Mouse (Mus musculus) erythroblast, adult 5-6 weeks (primary cell): Measurements from ENCODE around the gene Ppm1e. TPM values are rescaled to one million over a fixed set of nuclear protein-coding genes. Genes with fewer than 3 reads are reported as not detected.
"Not testable (repeated sequence)": the region's sequence is repeated elsewhere in the genome, so short reads cannot be mapped to it uniquely, and the experiment has no call there.

Experiments used
- ATAC-seq: replicated peaks from 2 replicates; pipeline ENCODE4 v1.8.0; 2016; ENCODE audit warnings: moderate number of reproducible peaks, mild to moderate bottlenecking, moderate TSS enrichment, inconsistent platforms; ENCODE audit not compliant: poor library complexity, low FRiP score, severe bottlenecking
- total RNA-seq, 2 experiments: library from RNA; stranded (forward) in 1 of 2; stranded (reverse) in 1 of 2; fragments of 150-400 nt in 1 of 2; fragments of 200-764, 138-1000 nt in 1 of 2; gene quantifications; 2 replicates each; pipeline versions ENCODE4 v1.2.3 to v1.2.4; 2015 to 2017; ENCODE audit warnings: low replicate concordance in 2 of 2

The Ppm1e gene
- total RNA-seq, 2 experiments from 2014 or later, result 0.43 to 2.9 TPM

DNA sequence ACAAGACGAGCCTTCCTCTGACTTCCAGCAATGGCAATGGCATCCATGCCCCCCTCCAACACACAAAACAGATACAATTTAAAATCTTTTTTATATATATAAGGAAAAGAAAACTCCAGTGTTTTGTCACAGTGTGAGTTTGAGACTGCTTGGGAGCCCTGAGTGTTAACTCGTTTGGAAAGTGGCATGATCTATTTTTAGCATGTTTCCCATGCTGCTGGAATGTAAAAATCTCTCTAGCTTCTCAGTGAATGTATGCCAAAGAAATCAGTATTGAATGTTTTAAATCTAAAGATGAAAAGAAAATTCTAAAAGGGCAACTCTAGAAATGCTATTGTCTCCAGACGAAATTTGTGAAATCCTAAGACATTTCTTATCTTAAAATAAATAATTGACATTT lies 45.3 kb downstream of the Ppm1e start:
- ATAC-seq, result no peak

- ATAC-seq, result no peak
Measured at GRCm38 (mm10) chr11:87310309-87310708, 48.5 kb downstream of the Ppm1e start.

DNA sequence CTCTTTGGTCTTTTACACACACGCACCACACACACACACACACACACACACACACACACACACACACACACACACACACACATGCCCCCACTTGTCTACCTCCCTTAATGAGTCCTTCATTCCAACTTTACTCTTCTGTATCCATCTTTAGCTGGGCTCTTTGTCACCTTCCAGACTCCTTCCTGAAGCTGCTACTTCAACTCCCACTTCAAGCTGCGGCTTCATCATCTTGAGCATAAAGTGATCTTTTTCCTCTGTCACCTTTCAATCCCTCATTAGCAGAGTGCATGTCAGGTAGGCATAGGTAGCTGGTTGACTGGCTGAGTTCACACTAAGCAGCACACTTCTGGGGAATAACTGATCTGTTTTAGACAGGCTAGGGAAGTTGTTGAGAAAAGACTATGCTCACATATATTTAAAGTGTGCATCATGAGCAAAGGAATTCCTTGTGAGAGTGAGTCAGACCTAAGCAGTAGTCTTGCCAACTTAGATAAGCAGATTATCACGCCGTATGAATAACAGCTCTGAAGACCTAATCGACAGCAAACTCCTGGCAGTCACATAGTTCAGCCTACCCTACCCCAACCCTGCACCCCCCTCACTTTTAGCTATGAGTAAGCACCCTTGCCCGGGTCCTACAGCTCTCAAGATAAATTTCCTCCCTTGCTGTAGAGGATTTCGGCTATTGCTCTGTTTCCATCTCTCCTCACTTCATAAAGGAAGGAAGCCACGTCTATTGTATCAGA lies 49.3 kb downstream of the Ppm1e start:
- no peak for ATAC-seq

- ATAC-seq, result no peak
Measured at GRCm38 (mm10) chr11:87299066-87299465, 59.8 kb downstream of the Ppm1e start.

- ATAC-seq, result no peak
Measured at GRCm38 (mm10) chr11:87296467-87296866, 62.4 kb downstream of the Ppm1e start.

DNA sequence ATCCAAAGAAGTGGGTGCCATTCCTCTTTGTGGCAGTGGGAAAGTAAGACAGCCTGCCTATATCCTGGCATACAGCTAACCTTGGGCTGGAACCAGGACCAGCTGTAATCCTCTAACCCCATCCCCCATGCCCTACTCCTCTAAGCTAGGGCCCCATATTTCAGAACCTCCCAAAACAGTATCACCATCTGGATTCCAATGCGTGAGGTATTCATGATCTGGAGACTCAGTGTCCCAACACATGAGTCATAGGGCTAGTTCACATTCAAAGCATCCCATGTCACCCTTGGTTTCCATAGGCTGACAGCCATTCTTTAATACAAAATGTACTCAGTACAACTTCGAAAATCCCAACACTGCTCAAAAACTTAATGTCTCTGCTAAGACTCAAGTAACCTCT lies 63.2 kb downstream of the Ppm1e start:
- ATAC-seq, result no peak

DNA sequence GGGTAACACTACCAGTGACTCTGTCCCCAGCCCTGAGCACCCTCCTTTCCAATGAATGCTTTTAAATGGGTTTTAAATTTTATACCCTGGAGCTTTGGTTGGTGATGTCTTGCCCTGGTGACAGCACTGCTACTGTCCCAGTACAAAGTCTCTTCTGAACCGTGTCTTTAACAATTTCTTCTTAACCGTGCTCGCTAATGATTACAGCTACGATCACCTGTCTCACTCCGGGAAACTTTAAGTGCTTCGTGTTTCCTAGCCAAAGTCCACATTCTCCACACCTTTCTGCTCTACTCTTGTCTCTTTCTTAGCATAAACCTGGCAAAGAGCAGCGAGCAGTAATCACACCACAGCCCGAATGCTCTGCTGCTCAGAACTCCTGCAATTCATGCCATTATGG lies 69.5 kb downstream of the Ppm1e start:
- no peak for ATAC-seq

GRCm38 (mm10) chr11:87286194-87286593 lies 72.6 kb downstream of the Ppm1e start:
- no peak for ATAC-seq

DNA sequence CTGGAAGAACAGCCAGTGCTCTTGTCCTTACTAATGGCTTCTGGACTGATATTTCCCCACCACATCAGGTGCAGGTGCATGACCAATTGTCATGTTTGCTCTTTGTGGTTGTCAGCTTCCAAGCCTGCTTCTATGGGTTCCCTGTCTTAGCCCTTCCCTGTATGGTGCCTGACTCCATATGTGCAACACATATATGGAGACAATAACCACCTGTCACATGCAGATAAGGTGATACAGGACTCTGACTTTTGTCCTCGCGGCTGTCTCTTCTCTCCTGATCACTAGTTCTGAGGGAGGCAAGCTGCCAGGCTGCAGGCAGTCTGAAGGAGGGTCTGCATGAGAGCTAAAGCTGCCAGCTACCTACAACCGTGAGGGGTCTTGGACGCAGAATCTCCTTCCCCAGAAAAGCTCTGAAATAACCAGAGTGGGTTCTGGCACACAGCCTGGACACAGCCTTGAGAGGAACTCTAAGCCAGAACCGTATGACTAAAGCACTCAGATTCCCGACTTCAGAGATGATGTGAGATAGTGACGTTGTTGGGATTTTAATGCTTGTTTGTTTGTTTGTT lies 76.8 kb downstream of the Ppm1e start:
- ATAC-seq, result no peak

- no peak for ATAC-seq
Measured at GRCm38 (mm10) chr11:87279461-87279860, 79.4 kb downstream of the Ppm1e start.

- ATAC-seq, result no peak
Measured at GRCm38 (mm10) chr11:87278807-87279206, 80.0 kb downstream of the Ppm1e start.

- ATAC-seq, result 0 out of 2 replicates have a peak, but pooled peaks have one; percentile 50
Measured at GRCm38 (mm10) chr11:87276240-87276985, 82.4 kb downstream of the Ppm1e start.

DNA sequence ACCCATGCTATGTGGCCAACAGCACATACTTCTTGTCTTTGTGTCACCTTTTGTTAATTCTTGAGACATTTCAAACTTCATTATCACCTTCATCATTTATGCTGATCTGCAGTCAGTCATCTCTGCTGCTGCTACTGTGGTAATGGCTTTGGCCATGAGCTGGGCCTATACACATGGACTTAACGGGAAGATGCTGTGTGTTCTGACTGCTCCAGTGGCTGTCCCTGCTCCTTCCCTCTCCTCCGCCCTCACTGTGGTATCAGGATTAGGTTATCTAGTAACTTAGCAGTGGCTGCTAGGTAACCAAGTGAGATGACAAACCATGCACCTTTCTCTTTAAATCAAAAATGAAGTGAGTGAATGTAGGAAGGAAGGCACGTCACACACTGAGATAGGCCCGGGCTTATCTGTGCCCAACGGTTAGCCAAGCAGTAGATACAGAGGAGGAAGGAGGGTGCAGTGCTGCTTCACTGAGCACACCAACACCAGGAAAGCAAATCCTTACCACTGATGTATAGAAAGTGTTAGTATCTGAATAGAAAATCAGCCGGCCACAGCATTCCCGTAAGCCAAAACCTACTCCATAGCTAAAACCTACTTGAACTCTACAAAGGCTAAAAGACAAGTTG lies 83.3 kb downstream of the Ppm1e start:
- ATAC-seq, result no peak

- no peak for ATAC-seq
Measured at GRCm38 (mm10) chr11:87272725-87273124, 86.1 kb downstream of the Ppm1e start.

- ATAC-seq, result no peak
Measured at GRCm38 (mm10) chr11:87271479-87271878, 87.3 kb downstream of the Ppm1e start.

DNA sequence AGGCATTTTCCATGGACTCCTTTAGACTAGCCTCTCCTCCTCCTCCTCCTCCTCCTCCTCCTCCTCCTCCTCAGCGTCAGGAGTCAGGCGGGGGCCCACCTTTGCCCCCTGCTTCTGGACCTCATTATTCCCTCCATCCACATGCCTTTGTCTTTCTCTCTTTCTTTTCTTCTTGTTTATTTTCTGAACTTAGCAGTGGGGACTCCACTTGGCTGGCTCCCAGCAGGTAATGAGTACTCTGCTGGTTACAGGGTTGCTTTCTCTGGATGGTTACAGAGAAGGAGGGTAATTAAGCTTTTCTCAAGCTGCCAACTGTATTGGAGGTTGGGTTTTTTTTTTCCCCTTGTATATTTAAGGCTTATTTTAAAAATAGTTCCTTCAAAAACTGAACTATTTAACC lies 87.9 kb downstream of the Ppm1e start:
- ATAC-seq, result no peak

DNA sequence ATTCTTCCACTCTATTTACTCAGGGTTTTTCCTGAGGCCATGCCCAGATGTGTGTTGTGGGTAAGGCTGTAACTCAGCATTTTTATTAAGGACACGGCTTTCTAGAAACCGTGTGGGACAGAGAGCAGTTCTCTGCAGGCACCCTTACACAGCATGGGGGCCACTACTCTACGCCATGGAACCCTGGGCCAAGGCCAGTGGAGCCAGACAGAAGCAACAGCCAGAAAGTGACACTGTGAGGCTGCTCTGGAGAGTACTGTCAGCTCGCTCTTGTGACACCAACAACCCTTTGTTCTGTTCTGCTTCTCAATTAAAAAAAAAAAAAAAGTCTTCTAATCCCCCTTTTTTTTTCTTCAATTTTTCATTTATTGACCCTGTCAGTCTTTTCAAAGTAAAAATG lies 88.4 kb downstream of the Ppm1e start:
- no peak for ATAC-seq

DNA sequence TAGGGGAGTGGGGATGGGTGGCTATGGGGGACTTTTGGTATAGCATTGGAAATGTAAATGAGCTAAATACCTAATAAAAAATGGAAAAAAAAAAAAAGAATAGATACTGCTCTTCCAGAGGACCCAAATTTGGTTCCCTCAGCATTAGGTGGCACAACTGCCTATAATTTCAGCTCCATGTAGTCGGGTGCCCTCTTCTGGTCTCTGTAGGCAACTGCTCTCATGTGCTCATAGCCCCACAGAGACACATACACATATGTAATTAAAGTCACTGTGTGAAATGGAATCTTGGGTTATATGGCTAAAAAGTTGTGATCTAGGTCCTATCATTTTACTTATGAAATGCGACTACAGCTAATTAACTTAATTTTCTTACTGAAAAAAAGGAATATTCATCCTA lies 90.0 kb downstream of the Ppm1e start:
- 0 out of 2 replicates have a peak, but pooled peaks have one; percentile 59 for ATAC-seq

- no peak for ATAC-seq
Measured at GRCm38 (mm10) chr11:87266246-87266645, 92.6 kb downstream of the Ppm1e start.

DNA sequence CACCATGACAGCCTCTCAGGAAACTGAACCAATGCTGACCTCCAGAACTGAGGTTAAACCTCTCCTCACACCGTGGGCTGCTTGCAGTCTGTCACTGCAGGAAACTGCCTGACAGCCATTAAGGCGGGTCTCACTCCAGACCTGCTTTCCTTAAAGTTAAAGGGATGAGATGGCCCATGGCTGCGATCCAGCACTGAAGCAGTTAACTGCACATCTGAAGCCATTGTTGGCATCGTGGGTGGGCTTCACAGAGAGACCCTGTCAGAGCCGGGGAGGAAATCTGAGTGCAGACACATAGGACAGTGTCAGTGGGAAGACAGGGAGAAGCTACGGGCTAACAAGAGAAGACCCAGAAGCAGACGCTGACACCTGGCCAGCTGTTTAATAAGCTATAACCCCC lies 94.9 kb downstream of the Ppm1e start:
- no peak for ATAC-seq

DNA sequence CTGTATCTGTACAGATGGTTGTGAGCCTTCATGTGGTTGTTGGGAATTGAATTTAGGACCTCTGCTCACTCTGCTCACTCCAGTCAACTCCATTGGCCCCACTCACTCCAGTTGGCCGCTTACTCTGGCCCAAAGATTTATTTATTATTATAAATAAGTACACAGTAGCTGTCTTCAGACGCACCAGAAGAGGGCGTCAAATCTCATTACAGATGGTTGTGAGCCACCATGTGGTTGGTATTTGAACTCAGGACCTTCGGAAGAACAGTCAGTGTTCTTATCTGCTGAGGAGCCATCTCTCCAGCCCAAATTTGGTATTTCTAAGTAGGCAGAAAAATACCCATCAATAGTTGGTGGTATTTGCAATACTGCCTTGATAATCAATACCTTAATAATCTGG lies 97.1 kb downstream of the Ppm1e start:
- not testable (repeated sequence) for ATAC-seq
